Mouse (Mus musculus) brain, embryonic 14.5 days (tissue): Measurements from ENCODE around the gene Esrrg.

ENCODE experiments used
- CTCF ChIP-seq: fragments of 200-500 bp; IDR thresholded peaks from 2 replicates; pipeline ENCODE4 v1.5.1; 2012; ENCODE audit warnings: inconsistent platforms, mild to moderate bottlenecking, moderate library complexity, borderline replicate concordance; ENCODE audit not compliant: insufficient read depth, insufficient read length; ENCODE audit errors: extremely low read depth
- POLR2A ChIP-seq: fragments of 200-500 bp; IDR thresholded peaks from 2 replicates; pipeline ENCODE4 v1.6.1; 2012; ENCODE audit warnings: mild to moderate bottlenecking, inconsistent platforms, borderline replicate concordance; ENCODE audit not compliant: poor library complexity, insufficient read depth, insufficient read length, severe bottlenecking; ENCODE audit errors: extremely low read depth

GRCm38 (mm10) chr1:187787055-187788016, 178.7 kb downstream of the Esrrg start:
- no peak for TF ChIP-seq CTCF
- no peak for TF ChIP-seq POLR2A
